Mouse (Mus musculus): ENCODE results near the gene Sh3pxd2b. TPM values are rescaled to one million over a fixed set of nuclear protein-coding genes. Genes with fewer than 3 reads are reported as not detected.

Sh3pxd2b gene
- total RNA-seq, 2 experiments from 2014 or later: 25.1 to 32.5 TPM

Other genes starting within 250 kb of the Sh3pxd2b start
- gene Il9r, start 147.5 kb upstream of the Sh3pxd2b start, total RNA-seq (2021): not detected
- 1 to 10 TPM; 7.6 to 8.6 TPM for gene Snrnp25, start 142.4 kb upstream of the Sh3pxd2b start, total RNA-seq (2021)
- gene Rhbdf1, start 125.5 kb upstream of the Sh3pxd2b start, total RNA-seq (2021): 10 to 100 TPM; 26.3 to 35.3 TPM
- 10 to 100 TPM; 11.2 to 14.3 TPM for gene Mpg, start 121.3 kb upstream of the Sh3pxd2b start, total RNA-seq (2021)
- 10 to 100 TPM; 18.9 to 25.0 TPM for gene Nprl3, start 80.1 kb upstream of the Sh3pxd2b start, total RNA-seq (2021)
- not detected for gene Hba-x, start 71.4 kb upstream of the Sh3pxd2b start, total RNA-seq (2021)
- 1,000 to 10,000 TPM in 1 of 2 experiments, 100 to 1,000 TPM in 1; 968 to 1,389 TPM for gene Hba-a1, start 64.3 kb upstream of the Sh3pxd2b start, total RNA-seq (2021)
- under 1 TPM in 1 of 2 experiments, not detected in 1; 0.79 TPM for gene Hbq1b, start 60.9 kb upstream of the Sh3pxd2b start, total RNA-seq (2021)
- 1,000 to 10,000 TPM in 1 of 2 experiments, 100 to 1,000 TPM in 1; 662 to 1,092 TPM for gene Hba-a2, start 51.3 kb upstream of the Sh3pxd2b start, total RNA-seq (2021)
- gene Hbq1a, start 47.8 kb upstream of the Sh3pxd2b start, total RNA-seq (2021): not detected
- 10 to 100 TPM; 30.2 to 34.5 TPM for gene Ubtd2, start 107.5 kb downstream of the Sh3pxd2b start, total RNA-seq (2021)
- under 1 TPM in 1 of 2 experiments, not detected in 1; 0.66 TPM for gene Efcab9, start 184.3 kb downstream of the Sh3pxd2b start, total RNA-seq (2021)
- gene Stk10, start 185.5 kb downstream of the Sh3pxd2b start, total RNA-seq (2021): 1 to 10 TPM; 5.3 to 8.5 TPM

Measured in gastrocnemius, postnatal 10 days (tissue).